Mouse (Mus musculus) frontal cortex, adult (tissue): ENCODE measurements around the gene Cadps.
"Not testable (repeated sequence)": the region's sequence is repeated elsewhere in the genome, so short reads cannot be mapped to it uniquely, and the experiment has no call there.

Experiments used
- ATAC-seq: cut with Nextera tagmentation; 2 replicates; pipeline ENCODE4 v1.9.2; 2017; ENCODE audit warnings: mild to moderate bottlenecking, moderate library complexity, mixed read lengths; ENCODE audit not compliant: low TSS enrichment

The Cadps gene

GRCm38 (mm10) chr14:12591829-12592228 is 231.1 kb downstream of the Cadps start:
- ATAC-seq = no peak

- ATAC-seq = no peak
Measured at GRCm38 (mm10) chr14:12583536-12583935, 239.3 kb downstream of the Cadps start.

DNA sequence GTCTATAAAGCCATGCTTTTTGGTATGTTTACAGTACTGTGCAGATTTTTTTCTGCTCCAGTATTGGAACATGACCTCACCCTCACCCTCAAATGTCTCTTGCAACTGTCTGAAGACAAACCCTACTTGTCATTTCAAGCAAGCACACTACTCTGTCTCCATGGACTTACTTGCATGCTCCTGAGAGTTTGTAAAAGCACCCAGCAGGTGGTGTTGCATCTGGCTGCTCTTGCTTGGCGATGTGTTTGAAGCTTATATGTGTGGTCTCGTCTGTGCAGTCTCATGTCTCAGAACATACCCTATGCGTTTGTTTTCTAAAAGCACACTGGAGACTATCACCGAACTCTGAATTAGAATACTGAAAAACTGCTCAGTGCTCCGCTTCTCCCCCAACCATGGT is 241.2 kb downstream of the Cadps start:
- ATAC-seq = peak; percentile 44

GRCm38 (mm10) chr14:12580786-12581185 is 242.1 kb downstream of the Cadps start:
- no peak for ATAC-seq

GRCm38 (mm10) chr14:12578156-12578555 is 244.7 kb downstream of the Cadps start:
- ATAC-seq = peak; percentile 39

GRCm38 (mm10) chr14:12577475-12578140 is 245.3 kb downstream of the Cadps start:
- no peak for ATAC-seq

DNA sequence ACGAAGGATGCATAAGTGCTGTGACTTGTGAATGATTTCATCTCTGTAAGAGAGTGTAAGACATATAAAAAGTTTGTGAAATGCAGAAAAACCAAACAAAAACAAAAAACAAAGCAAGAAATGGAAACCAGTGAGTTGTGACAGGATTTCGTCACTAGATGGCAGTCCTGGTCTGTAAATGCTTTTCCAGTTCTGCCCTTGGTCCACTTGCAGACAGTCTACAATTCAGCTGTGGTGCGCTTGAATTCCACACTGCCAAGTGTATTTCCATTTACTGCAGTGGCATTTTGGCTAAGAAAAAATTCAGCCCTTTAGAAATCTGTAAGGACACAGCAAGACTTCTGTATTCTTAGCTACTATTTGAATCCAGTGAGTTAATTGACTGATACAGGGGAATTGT is 247.8 kb downstream of the Cadps start:
- ATAC-seq = peak; percentile 39

DNA sequence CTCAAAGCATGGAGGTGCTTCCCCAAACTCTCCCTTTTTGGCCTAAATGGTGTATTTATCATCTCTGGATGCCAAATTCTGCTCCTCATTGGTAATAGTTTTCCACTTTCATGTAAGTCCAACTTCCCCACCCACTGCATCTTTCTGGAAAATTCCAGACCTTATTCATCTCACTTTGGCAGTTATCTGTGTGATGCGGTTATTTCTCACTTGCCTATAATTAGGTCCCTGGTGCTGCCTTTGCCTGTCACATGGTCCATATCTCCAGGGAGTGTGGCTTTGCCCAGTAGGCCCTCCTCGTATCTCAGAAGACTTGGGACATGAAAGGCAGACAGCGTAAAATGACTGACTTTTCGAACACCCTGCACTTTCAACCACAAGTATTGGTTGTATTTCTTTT is 248.5 kb downstream of the Cadps start:
- ATAC-seq = peak; percentile 51

DNA sequence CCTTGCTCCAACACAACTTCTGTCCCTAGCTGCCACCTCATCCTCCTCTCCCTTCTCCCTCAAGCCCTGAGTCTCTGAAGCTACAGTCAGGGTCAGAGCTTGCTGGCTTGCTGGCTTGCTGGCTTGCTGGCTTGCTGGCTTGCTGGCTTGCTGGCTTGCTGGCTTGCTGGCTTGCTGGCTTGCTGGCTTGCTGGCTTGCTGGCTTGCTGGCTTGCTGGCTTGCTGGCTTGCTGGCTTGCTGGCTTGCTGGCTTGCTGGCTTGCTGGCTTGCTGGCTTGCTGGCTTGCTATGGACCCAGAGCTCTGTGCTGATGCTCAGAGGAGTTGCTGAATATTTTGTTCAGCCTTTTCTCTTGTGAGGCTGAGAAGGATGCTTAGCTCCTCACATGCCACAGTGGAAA is 261.1 kb downstream of the Cadps start:
- ATAC-seq = not testable (repeated sequence)

DNA sequence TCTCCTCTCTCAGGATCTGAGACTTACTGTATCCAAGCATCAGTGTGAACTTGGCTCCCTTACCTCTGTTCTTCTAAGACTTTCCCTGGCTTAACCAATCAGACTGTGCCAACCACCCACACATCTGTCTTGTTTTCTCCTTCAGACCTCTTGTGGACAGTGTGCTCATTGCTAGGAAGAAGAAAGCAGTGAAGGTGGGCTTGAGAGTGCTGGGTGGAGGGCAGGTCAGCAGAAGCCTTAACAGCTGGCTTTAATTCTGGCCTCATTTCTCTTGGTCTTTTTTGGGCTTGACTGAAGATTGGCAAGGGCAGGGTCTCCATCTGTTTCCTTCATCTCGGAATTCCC is 262.7 kb downstream of the Cadps start:
- ATAC-seq = no peak

- no peak for ATAC-seq
Measured at GRCm38 (mm10) chr14:12559574-12560232, 263.2 kb downstream of the Cadps start.

DNA sequence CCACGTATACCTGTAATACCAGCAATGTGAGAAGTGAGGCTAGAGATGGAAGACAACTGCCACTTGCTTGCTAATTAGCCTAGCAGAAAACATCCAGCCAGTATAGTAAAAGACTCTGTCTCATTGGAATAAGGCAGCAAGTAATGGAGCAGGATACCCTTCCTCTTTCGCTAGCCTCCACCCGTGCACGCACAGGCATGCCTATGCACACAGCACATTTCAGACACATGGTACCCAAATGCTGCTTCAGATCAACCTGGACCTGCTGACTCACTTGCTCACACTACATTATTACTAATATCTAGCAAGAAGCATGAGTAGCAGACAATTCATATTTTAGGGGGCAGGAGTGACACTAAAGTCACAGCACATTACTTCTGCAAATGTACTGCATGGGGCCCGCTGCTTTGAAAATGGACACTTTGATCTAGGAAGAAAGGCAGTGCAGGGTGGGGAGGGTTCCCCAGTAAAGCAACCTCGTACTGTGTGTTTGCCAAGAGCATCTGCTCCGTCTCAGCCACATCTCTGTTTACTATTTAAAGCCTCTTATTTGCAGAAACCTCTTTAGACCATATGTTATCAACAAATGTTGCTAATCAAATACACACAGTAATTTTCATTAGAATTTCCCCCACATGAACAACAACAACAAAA is 263.8 kb downstream of the Cadps start:
- ATAC-seq = no peak

DNA sequence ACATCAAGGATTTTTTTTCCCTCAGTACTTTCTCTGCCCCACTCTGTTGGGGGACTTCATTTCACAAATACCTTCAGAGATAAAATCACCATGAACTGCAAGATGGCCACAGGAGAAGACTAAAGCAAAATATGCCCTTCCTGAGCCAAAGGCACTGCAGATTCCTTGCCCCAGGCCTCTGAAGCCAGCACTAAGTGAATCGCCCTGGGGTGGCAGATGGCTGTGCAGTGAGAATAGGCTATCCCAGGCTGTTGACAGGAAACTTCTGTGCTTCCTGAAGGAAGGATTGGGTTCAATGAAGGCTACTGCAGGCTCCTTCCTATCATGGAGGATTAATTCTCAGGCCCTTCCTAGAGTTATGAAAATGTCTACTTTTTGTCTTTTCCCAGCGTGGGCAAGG is 268.4 kb downstream of the Cadps start:
- no peak for ATAC-seq

DNA sequence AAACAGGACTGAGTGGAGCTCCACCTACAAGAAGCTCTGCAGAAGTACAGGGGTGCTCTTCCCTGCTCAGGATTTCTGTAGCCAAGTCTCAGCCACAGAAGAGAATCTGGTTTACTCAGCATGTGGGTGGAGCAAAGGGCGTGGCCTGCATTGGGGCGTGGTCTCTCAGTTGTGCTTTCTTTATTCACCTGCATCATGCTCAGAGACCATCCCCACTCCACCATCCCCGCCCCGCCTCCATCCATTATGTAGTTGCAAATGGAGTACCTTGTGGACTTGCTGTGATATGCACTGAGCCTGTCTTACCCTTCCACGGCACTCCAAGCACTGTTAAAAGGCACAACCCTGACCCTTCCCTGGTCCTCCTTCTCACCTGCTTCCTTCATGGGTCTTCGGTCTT is 271.5 kb downstream of the Cadps start:
- 0 out of 2 replicates have a peak, but pooled peaks have one; percentile 2 for ATAC-seq

DNA sequence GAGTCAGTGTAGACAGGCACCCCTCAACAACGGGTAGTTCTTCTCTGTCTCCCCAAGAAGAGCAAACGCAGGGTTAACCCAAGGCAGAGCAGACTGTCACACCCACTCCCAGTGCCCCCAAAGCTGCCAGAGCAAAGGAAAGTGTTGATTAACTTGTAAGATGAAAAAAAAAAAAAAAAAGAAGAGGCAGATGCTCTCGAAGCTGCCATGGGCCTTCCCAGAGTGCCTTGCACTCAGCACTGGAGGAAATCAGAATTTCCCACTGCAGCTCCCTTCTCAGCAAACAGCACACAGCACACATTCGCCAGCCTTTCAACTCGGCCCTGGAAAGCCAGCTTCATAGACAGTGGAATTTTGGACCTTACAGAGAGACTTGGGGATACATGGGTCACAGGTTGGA is 271.9 kb downstream of the Cadps start:
- 0 out of 2 replicates have a peak, but pooled peaks have one; percentile 6 for ATAC-seq

- ATAC-seq = 0 out of 2 replicates have a peak, but pooled peaks have one; percentile 35
Measured at GRCm38 (mm10) chr14:12549290-12549689, 273.6 kb downstream of the Cadps start.

DNA sequence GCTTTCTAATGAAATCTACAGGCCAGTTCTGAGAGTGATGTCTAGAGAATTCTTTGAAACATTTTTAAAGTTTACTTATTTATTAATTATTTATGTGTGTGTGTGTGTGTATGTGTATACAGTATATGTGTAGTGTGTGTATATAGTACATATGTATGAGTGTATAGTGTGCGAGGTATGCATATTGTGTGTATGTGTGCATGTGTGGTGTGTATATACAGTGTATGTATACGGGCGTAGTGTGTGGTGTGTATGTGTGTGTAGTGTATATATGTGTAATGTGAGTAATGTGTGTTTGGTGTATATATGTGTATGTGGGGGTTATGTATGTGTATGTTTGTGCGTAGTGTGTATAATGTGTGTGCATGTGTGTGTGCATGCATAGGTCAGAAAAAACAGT is 275.4 kb downstream of the Cadps start:
- no peak for ATAC-seq

DNA sequence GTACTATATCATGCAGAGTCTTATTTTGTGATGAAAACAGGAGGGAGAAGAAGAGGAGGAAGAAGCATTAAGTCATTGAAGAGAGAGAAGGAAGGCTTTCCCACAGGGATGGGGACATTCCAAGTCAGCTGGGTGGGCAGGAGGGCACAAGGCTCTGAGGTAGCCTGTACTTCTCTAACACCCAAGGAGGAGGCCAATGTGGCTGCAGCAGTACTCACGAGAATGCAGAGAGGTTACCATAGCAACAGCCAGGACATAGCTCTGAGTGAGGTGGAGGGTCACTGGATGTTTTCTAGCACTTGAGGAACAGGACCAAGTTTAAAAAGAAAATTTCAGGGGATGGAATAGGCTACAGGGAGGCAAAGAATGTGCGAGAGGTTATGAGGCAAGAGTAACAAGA is 281.1 kb downstream of the Cadps start:
- ATAC-seq = no peak

GRCm38 (mm10) chr14:12539071-12539470 is 283.8 kb downstream of the Cadps start:
- peak; percentile 31; the same call in 1 of the 2 replicates for ATAC-seq

DNA sequence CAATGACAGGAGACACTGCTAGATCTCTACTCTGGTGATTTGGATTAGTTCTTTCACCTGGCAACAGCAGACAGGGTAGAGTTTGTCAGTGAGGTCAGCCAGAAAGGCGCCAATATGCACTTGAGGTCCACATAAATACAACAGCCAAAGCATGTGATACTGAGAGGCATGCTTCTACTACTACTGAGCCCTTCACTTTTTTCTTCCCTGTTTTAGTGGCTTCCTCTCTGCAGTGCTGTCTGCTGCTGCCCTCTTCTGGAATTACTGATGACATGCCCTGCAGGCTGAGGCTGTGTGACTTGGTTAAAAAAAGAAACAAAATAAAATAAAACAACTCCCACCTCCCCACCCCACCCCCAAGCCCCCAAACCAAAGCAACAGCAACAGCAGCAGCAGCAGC is 291.8 kb downstream of the Cadps start:
- ATAC-seq = peak; percentile 73

- ATAC-seq = peak; percentile 5; the same call in 1 of the 2 replicates
Measured at GRCm38 (mm10) chr14:12530554-12530953, 292.3 kb downstream of the Cadps start.

DNA sequence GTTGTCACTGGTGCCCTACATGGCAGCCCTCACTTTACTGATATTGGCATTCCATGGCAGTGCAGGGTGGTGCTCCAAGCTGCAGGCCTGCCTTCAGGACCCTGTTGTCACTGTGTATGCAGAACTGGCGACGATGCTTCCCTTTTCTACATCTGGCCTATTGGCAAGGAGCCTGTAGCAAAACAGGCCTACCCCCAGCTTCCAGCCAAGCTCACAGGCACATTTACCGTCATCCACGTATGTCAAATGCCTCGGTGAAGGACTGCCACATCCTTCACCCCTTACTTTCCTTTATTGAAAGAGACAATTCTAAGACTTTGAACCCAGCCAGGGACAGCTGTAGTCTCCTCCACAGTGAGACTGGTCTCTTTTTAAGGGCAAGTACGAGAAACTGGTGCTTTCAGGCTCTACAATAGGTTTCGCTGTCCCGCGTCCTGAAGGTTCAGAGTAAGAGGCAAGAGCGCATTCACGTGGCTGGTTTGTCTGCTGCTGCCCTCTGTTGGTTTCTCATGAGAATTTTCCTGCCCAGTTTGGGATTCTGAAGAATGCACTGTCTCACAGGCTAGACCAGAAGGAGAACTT is 292.8 kb downstream of the Cadps start:
- ATAC-seq = peak; percentile 79

GRCm38 (mm10) chr14:12527296-12527695 is 295.6 kb downstream of the Cadps start:
- ATAC-seq = no peak
